Mouse (Mus musculus) lung, adult 18-20 months (tissue): Measurements from ENCODE around the gene Atn1.

Experiments used
- DNase-seq, 2 experiments: peaks; one replicate each; pipeline ENCODE4 v3.0.0; 2022; ENCODE audit warnings: mixed read lengths in 2 of 2

The Atn1 gene

DNA sequence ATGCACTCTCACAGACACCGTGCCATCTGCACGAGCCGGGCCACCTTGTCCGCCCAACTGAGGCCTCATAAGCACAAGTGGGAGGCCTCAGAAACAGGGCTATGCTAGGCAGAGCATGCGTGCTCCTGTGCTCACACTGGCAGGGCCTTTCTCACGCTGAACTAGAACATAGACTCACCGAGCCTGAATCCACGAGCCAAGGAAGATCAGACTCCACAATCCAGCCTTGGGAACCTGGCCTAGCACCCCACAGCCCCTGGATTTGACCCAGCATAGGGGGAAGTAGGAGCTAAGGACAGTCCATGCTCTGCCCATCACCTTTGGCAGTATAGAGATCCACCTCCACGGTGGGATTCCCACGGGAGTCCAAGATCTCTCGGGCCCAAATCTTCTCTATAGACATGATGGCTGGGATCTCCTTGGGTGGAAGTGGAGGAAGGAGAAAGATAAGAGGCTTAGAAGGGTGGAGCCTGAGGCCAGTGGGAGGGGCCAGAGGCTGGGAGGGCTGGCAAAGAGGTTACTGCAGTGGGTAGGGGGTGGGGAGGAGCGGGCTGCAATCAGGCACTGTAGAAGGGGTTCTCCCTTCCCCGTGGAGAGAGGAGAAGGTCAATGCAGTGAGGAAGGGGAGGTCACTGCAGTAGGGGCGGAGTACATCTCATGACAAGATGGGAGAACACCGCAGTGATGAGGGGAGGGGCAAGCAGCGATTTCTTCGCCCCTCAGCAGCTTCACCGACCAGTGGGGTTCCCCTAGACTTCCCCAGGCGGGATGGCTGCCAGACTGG lies 11.8 kb upstream of the Atn1 start:
- no peak for DNase-seq

DNA sequence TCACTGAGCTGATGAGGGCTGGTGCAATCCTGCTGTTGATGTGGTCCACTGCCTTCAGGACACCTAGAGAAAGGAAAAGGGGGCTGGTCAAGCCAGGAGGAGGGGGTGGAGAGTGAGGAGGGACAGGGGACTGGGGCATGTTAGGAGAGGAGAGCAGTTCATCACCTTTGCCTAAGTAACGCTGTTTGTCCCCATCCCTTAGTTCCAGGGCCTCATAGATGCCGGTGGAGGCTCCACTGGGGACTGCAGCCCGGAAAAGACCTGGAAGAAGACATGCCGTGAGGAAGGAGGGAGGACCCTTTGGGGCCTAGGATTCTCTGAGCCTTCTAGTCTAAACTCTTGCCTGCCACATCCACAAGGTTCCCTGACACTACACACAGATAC lies 11.2 kb upstream of the Atn1 start:
- DNase-seq, result no peak

DNA sequence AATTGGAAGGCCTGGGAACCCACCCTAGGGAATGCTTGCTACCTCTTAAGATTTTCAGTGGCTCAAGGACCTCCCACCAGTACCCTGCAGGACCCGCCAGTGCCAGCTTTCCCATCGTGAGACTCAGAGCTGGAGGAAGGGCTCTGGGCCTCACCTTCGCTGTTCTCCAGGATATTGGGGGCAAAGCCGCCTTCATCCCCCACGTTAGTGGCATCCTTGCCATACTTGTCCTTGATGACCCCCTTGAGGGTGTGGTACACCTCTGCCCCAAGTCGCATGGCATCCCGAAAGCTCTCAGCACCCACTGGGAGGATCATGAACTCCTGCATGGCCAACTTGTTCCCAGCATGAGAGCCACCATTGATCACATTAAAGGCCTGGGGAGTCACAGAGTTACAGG lies 9.6 kb upstream of the Atn1 start:
- no peak for DNase-seq

DNA sequence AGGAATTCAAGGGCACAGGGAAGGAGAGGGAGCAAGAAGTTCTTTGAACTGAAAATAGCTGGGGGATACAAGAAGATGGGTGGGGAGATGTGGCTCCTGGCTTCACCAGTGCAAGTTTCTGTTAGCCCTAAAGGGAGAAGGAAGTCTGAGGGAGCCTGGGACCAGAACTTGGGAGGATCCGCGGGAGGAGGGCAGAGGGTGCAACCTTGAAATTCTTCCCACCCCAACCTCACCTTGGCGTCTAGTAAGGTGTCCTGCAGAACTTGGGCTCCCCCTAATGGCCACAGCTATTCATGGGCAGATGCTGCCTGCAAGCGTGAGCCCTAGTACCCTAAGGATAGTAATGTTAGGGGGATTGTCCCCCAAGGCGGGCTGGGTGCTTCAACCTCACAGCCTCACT lies 2.9 kb upstream of the Atn1 start:
- DNase-seq, result peak; percentile 84 to 91

DNA sequence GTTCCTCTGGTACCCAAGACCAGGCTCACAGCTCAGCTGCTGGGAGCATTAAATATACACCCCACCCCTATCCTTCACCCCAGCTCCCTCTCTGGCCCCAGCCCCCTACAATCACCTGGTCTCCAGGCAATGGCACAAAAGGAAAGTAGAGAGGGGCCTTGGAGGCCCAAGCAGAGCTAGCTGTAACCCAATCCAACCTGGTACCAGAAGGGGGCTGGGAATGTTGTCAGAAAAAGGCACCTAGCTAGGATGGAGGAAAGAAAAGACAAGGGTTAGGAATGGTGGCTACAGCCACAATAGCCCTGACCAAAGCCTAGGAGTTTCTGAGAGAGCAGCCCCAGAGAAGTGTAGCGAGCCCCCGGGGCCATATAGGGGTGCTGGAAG lies 2.5 kb upstream of the Atn1 start:
- no peak for DNase-seq

DNA sequence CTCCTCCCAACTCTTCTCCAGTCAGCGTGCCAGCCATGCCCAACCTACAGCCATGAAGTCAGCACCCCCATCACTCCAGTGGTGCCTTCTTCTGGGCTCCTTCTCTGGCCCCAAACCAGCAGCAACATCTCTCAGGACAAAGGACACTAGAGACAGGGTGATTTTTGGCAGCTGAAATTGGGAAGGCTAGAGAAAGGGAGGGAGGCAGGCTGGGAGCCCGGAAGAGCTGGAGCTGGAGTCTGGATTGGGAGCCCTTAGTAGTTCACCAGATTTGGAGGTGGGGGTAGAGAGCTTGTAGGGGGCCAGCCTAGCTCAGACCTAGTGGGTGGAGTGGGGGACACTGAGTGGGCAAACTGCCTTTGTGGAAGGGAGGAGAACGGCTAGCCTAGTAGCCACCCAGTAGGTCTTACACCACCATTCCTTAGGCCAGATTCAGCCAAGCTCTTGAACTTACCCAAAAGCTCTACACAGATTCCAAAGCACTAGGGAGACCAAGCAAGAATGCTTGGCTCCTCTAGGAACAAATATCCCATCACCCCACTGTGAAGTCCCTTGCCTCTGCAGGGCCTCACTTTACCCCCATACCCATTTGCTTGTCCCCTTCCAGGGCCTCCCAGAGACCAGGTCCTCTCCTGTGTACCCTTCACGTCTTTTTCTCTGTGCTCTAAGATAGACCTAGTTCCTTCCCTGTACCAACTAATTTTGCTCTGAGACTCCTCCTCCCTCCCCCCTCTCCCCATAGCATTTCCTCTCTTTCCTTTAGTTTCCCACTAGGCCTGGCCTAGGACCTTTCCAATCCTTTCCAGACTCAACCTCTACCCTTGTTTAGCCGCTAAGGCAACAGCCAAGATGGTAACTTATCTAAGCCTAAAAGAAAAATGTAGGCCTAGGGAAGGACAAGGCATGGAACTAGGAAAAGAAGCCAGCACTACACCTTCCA lies 1.9 kb upstream of the Atn1 start:
- peak; percentile 34 to 36 for DNase-seq

DNA sequence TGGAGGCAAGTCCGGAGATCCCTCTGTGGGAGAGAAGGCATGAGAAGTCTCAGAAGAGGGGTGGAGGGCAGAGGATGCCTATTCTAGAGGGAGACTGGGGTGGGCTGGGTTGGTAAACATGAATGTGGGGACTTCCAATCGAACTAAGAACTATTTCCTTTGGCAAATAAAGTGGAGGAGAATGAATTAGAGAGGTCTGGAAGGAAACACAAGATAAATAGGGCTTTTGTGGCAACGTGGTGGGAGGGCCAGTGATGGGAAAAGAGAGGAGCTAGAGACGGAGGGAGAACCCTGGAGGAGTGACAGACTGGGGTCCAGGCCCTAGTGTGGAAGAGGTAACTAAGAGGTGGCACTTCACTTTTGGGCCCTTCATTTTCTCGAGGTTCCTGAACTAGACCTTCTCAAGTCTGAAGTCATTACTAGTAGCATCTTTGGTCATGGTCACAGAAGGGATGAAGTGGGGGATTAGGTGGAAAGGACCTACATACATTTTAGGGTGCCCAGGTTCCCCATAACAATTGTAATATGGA lies 1.1 kb upstream of the Atn1 start:
- DNase-seq, result no peak

DNA sequence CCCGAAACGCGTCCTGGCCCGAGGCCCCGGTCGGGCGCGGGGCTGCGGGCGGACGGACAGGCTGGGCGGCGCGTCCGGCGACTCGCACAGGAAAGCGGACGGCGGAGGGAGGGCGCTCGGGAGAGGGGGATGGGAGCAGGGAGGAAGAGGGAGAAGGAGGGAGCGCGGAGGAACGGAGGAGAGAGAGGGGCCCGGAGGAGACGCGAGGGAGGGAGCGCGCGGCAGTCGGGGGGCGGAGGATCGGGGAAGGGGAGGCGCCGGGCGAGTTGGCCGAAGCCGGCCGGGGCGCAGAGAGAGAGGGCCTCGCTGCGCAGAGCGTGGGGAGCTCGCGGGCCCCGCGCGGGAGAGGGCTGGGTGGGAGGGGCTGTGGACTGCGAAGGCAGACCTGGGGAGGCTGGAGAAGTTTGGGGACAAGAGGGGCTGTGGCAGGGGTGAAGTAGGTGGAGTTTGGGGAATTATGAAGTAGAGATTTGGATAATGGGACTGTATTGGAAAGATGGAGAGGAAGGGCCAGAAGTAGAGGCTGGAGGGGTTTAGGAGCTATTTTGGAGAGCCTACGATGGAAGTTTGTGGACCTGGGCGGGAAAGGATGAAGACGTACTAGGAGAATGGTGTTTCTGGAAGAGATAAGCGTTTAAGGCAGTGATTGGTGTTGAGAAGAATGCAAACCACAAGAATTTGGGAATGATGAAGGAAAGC lies 477 bp upstream of the Atn1 start:
- DNase-seq, result peak; percentile 89 to 90

DNA sequence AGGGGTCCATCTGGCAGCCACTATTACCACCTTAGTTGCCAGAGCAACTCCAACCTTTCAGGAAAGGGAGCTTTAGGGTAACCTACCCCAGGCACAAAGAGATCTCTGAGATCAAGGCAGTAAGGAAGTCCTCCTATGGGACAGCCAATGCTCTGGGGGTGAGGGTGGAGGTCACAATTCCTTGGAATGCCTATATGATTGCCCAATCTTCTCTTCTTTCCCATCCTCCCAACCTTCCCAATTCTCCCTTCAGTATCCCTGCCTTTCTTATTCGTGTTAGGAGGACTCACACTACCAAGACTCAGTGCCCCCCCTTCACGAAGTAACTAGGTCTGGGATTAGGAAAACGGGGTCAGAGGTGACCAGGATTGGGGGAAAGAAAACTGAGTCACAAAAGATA lies 1.0 kb downstream of the Atn1 start:
- no peak for DNase-seq

DNA sequence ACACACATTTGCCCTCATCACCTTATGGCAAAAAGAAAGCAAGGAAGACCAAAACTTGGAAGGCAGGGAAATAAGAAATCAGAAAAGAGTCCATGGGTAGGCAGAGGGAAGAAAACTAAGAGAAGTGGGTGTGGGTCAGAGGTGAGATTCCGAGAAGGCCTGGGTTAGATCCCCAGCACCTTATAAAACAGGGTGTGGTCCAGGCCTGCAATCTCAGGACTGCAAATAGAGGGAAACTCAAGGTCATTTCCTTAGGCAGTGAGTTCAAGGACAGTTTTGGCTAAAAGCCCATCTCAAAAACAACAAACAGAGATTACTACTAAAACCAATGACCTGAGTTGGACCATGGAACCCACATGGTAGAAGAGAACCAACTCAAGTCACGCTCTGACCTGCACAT lies 2.5 kb downstream of the Atn1 start:
- DNase-seq, result no peak

DNA sequence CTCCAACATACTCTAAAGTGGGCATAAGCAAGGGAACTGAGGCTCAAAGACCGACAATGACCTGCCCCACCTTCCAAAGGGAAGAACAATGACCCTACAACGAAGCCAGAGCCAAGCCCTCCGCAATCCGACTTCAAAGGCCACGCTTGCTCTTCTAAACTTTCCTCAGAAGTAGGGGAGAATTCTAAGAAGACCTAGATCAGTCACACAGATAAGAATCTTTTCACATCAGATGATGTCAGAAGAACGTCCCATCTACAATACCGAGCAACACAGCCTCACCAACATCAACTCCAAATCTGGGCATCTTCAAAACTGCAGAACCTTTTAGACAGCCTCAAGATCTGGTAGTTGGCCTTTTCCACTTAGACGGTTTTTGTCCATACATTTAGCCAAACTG lies 5.9 kb downstream of the Atn1 start:
- DNase-seq, result no peak

DNA sequence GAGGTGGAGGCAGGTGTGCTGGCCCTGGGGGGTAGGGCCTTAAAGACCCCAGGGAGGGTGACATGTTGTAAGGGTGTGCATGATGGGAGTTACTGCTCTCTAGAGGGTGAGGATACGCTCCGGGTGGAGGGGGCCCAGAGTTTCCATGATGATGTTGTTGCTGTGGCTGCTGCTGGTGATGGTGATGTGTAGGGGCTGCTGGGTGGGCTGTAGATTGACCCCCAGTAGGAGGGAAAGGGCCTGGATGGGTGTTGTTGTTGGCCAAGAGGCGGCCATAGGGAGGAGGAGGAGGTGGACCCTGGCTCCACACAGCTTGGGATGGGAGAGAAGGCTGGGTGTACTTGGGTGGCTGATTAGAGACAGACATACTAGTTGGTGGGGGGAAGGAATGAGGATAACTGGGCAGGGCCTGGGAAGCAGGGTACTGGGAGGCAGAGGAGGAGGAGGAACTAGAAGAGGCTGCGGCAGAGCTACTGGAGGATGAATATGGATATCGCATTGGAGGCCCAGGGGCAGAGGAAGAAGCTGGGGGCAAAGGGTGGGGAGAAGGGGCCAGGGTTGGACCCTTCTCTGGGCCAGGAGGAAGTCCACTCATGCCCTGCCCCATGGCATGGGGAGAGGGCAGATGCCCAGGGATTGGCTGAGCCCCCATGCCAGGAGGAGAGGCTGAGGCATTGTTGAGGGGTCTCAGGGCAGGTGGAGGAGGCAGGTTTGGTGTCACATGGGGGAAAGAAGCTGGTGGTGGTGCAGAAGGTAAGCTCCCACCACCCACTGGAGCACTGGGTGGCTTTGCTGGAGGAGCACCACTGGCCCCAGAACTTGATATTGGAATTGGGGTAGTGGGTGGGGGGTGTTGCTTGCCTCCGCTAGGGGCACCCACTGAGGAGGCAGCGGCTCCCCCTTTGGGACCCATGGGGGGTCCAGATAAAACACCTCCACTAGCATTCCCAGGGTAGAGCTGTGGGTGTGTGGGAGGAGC lies 9.4 kb downstream of the Atn1 start:
- no peak for DNase-seq

DNA sequence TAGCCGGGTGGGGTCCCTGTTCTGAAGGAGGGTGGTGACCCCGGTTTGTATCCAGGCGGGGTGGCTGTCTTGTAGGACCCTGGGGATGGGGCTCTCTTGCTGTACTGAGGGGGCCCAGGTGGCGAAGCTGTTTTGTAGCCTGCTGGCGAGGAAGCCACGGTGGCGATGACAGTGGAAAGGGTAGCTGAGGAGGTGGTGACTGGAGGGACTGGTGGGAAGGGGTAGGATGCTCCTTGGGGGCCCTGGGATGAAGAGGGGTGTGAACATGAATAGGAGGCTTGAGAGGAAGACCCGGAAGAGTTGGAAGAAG lies 10.1 kb downstream of the Atn1 start:
- no peak for DNase-seq

DNA sequence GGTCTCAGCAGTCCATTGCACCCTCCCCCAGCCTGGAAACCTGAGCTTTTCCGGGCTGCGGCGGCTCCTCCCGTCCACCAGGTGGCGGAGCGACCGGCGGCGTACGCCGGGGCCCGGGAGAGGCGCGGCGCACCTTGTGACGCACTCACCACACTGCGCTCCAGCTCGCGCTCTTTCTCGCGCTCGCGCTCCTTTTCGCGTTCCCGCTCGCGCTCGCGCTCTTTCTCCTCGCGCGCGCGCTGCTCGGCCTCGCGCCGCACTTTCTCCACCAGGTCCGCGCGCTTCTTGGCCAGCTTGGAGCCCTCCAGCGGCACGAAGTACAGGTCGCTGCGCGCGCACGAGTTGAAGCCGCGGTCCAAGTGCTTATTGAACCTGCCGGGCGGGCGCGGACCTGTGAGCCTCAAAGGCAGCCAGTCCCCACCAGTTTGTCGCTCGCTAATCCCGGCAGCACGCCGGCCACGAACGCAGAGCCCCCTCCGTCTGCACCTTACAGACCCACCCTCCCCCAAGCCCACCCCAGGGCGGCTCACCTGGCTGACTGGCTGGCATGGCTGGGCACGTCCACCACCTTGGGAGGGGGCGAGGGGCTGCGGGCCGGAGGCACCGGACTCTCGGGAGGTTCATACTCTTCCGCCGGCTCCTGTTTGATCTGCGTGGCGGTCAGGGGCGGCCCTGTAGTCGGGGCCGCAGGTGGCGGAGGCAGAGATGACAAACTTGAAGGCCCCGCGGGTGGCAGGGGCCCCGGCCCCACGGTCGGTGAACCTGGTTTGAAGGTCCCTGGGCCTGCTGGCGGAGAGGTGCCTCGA lies 10.6 kb downstream of the Atn1 start:
- DNase-seq, result peak; percentile 92 to 94

DNA sequence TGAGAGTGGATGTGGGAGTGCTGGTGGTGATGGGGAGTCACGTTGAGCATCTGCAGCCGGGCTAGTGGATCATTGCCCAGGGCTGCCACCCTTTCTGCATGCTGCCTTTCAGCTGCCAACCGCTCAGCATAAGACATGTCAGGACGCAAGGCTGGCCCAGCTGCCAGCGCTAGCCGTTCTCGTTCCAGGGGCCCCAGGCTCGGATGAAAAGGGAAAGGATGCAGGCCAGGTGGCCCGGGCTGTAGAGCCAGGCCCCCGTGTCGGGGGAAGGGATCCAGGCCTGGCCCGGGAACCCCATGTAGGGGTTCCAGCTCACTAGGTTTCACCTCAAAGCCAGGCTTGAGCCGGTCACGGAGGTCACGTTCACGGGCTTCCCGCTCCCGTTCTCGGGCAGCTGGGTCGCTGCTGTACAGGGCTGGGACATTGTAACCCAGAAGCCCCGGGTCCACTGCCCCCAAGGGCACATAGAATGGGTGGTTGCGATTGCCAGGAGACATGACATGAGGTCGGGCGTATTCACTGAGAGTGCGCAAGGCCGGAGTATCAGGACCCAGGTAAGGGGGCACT lies 11.5 kb downstream of the Atn1 start:
- DNase-seq, result no peak

DNA sequence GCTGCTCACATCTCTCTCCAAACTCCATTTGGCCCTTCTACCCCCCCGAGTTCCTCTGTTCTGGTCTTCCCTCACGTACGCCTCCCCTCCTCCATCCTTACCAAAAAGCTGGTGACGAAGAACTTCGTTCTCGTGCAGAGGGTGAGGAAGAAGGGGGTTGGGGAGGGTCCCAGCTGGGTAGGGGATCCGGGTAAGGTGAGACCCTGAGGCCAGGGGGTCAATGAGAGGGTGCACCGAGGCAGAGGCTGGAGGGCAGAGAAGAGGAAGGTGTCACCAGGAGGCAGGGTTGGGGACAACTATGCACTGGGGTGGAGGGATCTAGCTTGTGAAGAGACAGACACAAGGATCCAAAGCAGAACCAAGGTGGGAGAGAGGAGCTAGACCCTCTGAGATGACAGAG lies 12.7 kb downstream of the Atn1 start:
- DNase-seq, result no peak

DNA sequence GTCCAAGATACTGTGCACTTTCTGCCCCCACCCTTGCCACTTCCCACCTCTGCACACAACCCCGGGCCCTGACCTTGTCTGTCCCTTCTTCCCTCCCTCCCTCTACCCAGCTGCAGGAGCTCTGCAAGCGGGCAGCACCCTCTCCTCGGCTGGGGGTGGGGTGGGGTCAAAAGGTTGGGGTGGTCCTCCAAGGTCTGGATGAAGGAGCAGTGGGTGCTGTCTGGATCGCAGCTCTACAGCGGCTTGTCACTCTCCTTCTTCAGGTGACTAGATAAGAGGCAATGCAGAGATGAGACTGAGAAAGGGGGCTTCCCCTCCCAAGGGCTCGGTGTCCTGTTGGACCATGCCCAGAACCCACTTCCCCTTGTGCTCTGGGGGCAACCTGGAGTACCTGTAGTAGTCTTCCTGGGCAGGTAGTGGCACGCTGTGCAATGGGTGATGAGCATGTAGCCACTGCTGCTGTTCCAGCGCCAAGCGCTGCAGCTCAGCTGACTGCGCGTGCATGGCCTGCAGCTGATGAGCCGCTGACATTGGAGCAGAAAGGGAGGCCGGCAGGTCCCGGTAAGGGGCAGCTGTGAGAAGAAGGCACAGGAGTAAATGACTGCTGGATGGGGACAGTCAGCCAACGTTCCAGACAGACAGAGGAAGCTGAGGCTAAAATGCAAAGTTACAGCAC lies 13.3 kb downstream of the Atn1 start:
- DNase-seq, result no peak

DNA sequence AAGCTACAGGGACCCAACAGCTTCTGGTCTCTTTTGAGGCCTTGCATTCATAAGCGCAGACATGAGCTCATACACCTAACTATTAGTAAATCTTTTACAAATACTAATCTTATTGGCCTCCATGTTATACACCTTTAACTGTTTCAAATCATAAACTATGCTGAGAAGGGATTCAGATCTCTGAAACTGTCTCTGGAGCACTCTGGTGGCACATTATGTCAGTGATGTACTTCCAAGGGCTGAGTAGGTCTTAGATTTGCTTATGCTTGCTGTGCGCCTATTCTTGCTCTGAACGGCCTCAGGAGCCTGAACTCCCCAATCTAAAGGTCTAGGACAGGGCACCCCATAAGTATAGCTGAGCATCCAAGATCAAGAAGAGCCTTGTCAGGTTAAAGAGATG lies 14.5 kb downstream of the Atn1 start:
- no peak for DNase-seq

DNA sequence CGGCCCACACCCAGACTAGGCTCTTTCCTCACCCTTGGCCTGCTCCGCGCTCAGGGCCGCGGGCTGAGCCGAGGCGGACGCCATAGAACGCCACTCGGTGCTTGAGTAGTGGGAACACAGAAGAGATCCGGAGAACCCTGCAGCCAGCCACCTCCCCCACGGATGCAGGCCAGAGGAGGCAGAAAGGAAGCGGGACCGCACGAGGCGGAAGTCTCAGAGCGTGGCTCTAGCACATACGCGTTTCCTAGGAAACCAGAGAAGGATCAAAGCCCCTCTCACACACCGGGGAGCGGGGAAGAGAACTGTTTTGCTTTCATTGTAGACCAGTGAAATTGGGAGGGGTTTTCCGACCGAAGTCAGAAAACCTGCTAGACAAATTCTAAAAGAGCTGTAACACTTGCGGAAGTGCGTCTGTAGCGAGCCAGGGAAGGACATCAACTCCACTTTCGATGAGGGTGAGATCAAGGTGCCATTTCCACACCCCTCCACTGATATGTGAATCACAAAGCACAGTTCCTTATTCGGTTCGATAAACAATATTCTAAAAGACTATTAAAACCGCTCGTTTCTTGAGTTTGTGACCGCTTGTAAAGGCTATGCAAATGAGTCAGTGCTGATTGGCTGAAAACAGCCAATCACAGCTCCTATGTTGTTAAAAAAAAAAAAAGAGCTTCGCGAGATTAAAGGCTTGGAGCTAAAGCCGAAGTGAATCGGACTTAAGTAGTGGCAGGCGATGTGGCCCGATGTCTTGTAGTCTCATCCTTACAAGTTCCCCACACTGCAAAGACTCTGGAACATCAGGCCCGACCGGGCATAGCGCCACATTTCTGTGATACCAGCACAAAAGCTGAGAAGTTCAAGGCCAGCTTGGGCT lies 15.2 kb downstream of the Atn1 start, which contains the start of gene Grcc10:
Gene Grcc10 (minus strand): TSS at position 487 of the 874 bp plus-strand sequence.
- DNase-seq, result peak; percentile 89 to 90
